Mouse (Mus musculus): ENCODE measurements around the gene Tmod2.
A peak's percentile ranks its signal among the peaks of the same experiment; 100 is the strongest.
"Not testable (repeated sequence)": the region's sequence is repeated elsewhere in the genome, so short reads cannot be mapped to it uniquely, and the experiment has no call there.

The Tmod2 gene

GRCm38 (mm10) chr9:75553719-75554118 lies 57.4 kb downstream of the Tmod2 start:
- no peak for DNase-seq (ENCODE audit: low read depth, low spot score)

GRCm38 (mm10) chr9:75551342-75551741 lies 59.8 kb downstream of the Tmod2 start:
- DNase-seq (ENCODE audit: low read depth, low spot score), result no peak

- no peak for DNase-seq (ENCODE audit: low read depth, low spot score)
Measured at GRCm38 (mm10) chr9:75549010-75549409, 62.1 kb downstream of the Tmod2 start.

- no peak for DNase-seq (ENCODE audit: low read depth, low spot score)
Measured at GRCm38 (mm10) chr9:75546885-75547553, 64.1 kb downstream of the Tmod2 start.

- DNase-seq (ENCODE audit: low read depth, low spot score), result no peak
Measured at GRCm38 (mm10) chr9:75545514-75545913, 65.6 kb downstream of the Tmod2 start.

- DNase-seq (ENCODE audit: low read depth, low spot score), result no peak
Measured at GRCm38 (mm10) chr9:75541497-75541896, 69.6 kb downstream of the Tmod2 start.

GRCm38 (mm10) chr9:75536422-75536821 lies 74.7 kb downstream of the Tmod2 start:
- no peak for DNase-seq (ENCODE audit: low read depth, low spot score)

- no peak for DNase-seq (ENCODE audit: low read depth, low spot score)
Measured at GRCm38 (mm10) chr9:75534431-75534962, 76.6 kb downstream of the Tmod2 start.

- not testable (repeated sequence) for DNase-seq (ENCODE audit: low read depth, low spot score)
Measured at GRCm38 (mm10) chr9:75532989-75533388, 78.1 kb downstream of the Tmod2 start.

GRCm38 (mm10) chr9:75532461-75532860 lies 78.7 kb downstream of the Tmod2 start:
- DNase-seq (ENCODE audit: low read depth, low spot score), result no peak

- no peak for DNase-seq (ENCODE audit: low read depth, low spot score)
Measured at GRCm38 (mm10) chr9:75529358-75529757, 81.8 kb downstream of the Tmod2 start.

GRCm38 (mm10) chr9:75528096-75528495 lies 83.0 kb downstream of the Tmod2 start:
- DNase-seq (ENCODE audit: low read depth, low spot score), result no peak

- no peak for DNase-seq (ENCODE audit: low read depth, low spot score)
Measured at GRCm38 (mm10) chr9:75527368-75528059, 83.6 kb downstream of the Tmod2 start.

- DNase-seq (ENCODE audit: low read depth, low spot score), result peak; percentile 64
Measured at GRCm38 (mm10) chr9:75523646-75524045, 87.5 kb downstream of the Tmod2 start.

- no peak for DNase-seq (ENCODE audit: low read depth, low spot score)
Measured at GRCm38 (mm10) chr9:75522217-75522616, 88.9 kb downstream of the Tmod2 start.

GRCm38 (mm10) chr9:75521788-75522187 lies 89.3 kb downstream of the Tmod2 start:
- DNase-seq (ENCODE audit: low read depth, low spot score), result no peak

GRCm38 (mm10) chr9:75520940-75521339 lies 90.2 kb downstream of the Tmod2 start:
- DNase-seq (ENCODE audit: low read depth, low spot score), result no peak

GRCm38 (mm10) chr9:75517751-75518150 lies 93.4 kb downstream of the Tmod2 start:
- DNase-seq (ENCODE audit: low read depth, low spot score), result no peak

Data from telencephalon, adult 2 months (tissue).